Mouse (Mus musculus) forebrain, embryonic 10.5 days (tissue): Measurements from ENCODE around the gene Ccdc50. TPM values are rescaled to one million over a fixed set of nuclear protein-coding genes. Genes with fewer than 3 reads are reported as not detected.

Experiments used
- DNase-seq: peaks from one replicate; pipeline ENCODE4 v3.0.0-alpha.2; 2017; ENCODE audit warnings: low spot score; ENCODE audit errors: extremely low spot score
- H3K27ac ChIP-seq: fragments of 300-500 bp; sonication (generic); 2 replicates; pipeline ENCODE4 v1.5.1; 2016; ENCODE audit warnings: mild to moderate bottlenecking
- H3K27me3 ChIP-seq: fragments of 300-500 bp; sonication (generic); 2 replicates; pipeline ENCODE4 v1.6.1; 2016; ENCODE audit warnings: mild to moderate bottlenecking; ENCODE audit not compliant: poor library complexity, severe bottlenecking
- H3K36me3 ChIP-seq: fragments of 300-500 bp; sonication (generic); replicated peaks from 2 replicates; pipeline ENCODE4 v1.6.1; 2016; ENCODE audit warnings: mild to moderate bottlenecking, moderate library complexity
- H3K4me1 ChIP-seq: fragments of 300-500 bp; sonication (generic); 2 replicates; pipeline ENCODE4 v1.6.1; 2016
- H3K4me3 ChIP-seq: fragments of 300-500 bp; sonication (generic); 2 replicates; pipeline ENCODE4 v1.5.1; 2016; ENCODE audit warnings: mild to moderate bottlenecking, moderate library complexity
- H3K9me3 ChIP-seq: fragments of 300-500 bp; sonication (generic); 2 replicates; pipeline ENCODE4 v1.6.1; 2016; ENCODE audit warnings: mild to moderate bottlenecking, moderate library complexity
- WGBS: fragments of 180-500 bp; shearing (Covaris S2); methylation state at CpG from one replicate; pipeline ENCODE4 v1.1.7; 2016; 5-methylcytosine and 5-hydroxymethylcytosine counted together
- polyA plus RNA-seq: library from polyadenylated mRNA; unstranded; fragments of >200 nt; fragmentation: Nextera tagmentation; extraction: Ambion mirVana; gene quantifications from 2 replicates; pipeline ENCODE4 v1.2.1, GENCODE M21; 2016

The Ccdc50 gene
- polyA plus RNA-seq, 1 experiment from 2014 or later: 55.0 TPM

DNA sequence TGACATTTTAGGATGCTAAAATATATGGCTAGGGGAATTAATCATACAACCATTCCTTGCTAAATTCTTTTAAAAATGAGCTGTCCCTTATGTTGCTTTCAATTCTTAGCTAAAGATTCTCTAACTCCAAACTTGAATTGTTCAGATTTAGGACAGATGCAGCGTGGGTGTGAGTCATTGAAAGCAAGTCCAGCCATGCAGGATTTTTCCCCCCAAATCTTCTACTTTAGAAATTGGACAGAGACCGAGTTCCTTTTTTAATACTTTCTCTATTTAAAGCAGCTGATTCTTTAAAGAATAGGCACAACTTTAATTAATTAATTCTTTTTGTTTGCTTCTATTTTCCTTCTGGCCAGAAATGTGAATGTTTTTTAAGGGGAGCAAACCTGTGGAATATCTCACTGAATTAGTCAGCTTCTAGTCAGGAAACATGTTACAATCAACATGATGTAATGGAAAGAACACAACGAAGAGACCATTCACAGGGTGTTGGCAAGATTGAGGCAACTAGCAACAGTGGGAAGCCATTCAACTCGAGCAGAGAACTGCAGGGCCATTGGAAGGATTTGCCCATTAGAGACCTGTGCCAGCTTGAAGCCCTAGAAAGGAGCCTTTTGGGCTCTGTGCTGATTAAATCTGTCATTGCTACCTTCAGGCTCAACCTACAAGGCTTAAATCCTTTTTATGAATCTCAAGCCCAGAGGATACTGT lies 3.6 kb upstream of the Ccdc50 start:
- Histone ChIP-seq H3K4me1 (peaks cover 13% of the 10 kb centered on the region), H3K27ac (no peak overlapping the region), H3K36me3 (no peaks in the 10 kb centered on the region), H3K27me3 (no peaks in the 10 kb centered on the region), H3K9me3 (no peaks in the 10 kb centered on the region), H3K4me3 (no peak overlapping the region)
- 66% methylated on average over 4 of the region's 4 CpGs for WGBS
- DNase-seq: no peak

DNA sequence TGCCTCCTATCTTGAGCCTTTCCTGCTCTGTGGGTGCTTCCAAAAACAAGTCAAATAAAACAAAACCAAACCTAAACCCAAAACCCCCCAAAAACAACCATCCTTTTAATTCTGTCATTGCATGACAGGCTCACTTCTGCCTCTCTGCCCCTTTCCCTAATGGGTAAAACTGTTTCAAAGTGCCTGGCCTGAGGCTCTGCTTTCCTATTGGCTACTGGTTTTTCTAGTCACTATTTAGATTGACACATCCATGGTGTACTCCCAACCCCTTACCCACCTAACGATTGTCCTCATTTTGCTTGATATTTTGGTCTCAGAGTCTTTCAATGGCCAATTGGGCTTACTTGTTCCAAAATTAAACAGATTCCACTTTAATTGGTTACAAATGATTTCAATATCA lies 3.0 kb upstream of the Ccdc50 start:
- Histone ChIP-seq H3K27me3 (no peaks in the 10 kb centered on the region), H3K4me3 (no peak overlapping the region), H3K4me1 (peaks cover 19% of the 10 kb centered on the region), H3K36me3 (no peaks in the 10 kb centered on the region), H3K9me3 (no peaks in the 10 kb centered on the region), H3K27ac (no peak overlapping the region)
- no peak for DNase-seq
- WGBS: 81% methylated on average over 1 of the region's 1 CpGs

- H3K9me3 ChIP-seq: no peaks in the 10 kb centered on the region
- WGBS: 87% methylated on average over 4 of the region's 4 CpGs
- peaks cover 30% of the 10 kb centered on the region for H3K4me1 ChIP-seq
- H3K4me3 ChIP-seq: no peak overlapping the region
- no peak overlapping the region for H3K27ac ChIP-seq
- H3K27me3 ChIP-seq: no peaks in the 10 kb centered on the region
- no peaks in the 10 kb centered on the region for H3K36me3 ChIP-seq
- DNase-seq: no peak
Measured at GRCm38 (mm10) chr16:27386850-27387407, 1.7 kb upstream of the Ccdc50 start.

GRCm38 (mm10) chr16:27387634-27388611 lies 746 bp upstream of the Ccdc50 start:
- peak overlapping the region; percentile 98 for H3K27ac ChIP-seq
- H3K4me3 ChIP-seq: peak overlapping the region; percentile 89
- DNase-seq: no peak
- 55% methylated on average over 12 of the region's 12 CpGs for WGBS
- H3K9me3 ChIP-seq: no peaks in the 10 kb centered on the region
- no peaks in the 10 kb centered on the region for H3K36me3 ChIP-seq
- H3K27me3 ChIP-seq: no peaks in the 10 kb centered on the region
- H3K4me1 ChIP-seq: peaks cover 30% of the 10 kb centered on the region

DNA sequence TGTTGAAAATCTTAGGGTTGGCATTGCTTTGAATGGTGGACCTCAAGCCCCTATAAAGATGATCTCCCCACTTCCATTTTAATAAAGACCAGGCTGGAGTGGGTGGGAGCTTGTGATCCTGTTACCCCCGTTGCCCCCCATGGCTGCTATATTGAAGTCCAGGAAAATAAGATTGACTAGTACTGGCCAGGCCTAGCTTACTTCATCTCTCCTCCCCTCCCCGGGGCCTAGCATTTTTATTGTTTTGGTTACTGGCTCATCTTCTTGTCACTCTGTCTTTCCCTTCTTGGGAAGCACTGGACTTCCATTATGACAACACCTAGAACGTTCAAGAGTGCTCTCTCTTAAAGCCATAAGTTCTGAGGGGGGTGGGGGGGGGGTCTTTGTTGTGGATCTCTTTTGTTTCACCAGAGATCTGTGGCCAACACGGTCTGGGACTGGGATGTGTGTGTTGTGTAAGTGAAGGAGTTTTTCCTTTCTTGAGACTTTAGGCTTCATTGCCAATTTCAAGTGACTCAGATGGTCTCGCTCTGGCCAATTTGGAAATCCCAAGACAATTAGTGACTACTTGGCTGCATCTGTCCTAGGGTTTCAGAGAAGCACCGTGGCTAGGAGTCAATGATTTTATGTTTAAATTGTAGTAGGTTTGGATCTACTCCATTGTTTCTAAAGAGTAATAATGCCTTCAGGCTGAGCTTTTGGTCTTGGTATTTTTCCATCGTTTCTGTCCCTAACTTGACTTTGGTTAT lies 1.0 kb downstream of the Ccdc50 start:
- Histone ChIP-seq H3K27me3 (no peaks in the 10 kb centered on the region), H3K9me3 (no peaks in the 10 kb centered on the region), H3K36me3 (no peaks in the 10 kb centered on the region), H3K27ac (peak overlapping the region; percentile 98), H3K4me1 (peaks cover 30% of the 10 kb centered on the region), H3K4me3 (peak overlapping the region; percentile 89)
- peak; percentile 20 for DNase-seq
- WGBS: 31% methylated on average over 7 of the region's 7 CpGs

- Histone ChIP-seq H3K9me3 (no peaks in the 10 kb centered on the region), H3K27me3 (no peaks in the 10 kb centered on the region), H3K4me3 (peak overlapping the region; percentile 89), H3K4me1 (peaks cover 30% of the 10 kb centered on the region), H3K36me3 (0 out of 2 replicates have a peak, but pooled peaks cover 2% of the 10 kb centered on the region), H3K27ac (peak overlapping the region; percentile 98)
- DNase-seq: no peak
- 94% methylated on average over 4 of the region's 4 CpGs for WGBS
Measured at GRCm38 (mm10) chr16:27390306-27390705, 1.6 kb downstream of the Ccdc50 start.

DNA sequence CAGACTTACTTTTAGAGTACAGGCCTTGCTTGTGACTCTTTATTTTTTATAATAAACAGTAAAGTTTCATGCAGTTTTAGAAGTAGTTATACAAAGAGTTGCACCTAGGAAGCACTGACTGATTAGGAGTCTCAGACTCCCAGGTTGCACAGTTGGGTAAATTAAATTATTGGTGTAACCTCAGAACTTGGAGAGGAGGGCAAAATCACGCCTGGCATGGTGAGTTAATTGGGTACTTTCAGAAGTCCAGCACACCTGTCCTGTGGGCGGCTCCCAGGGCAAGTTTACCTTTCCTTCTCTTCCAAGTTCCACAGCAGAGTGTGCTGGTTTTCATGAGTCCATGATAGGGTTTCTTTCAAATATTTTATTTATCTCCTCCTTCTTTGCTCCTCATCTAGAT lies 3.2 kb downstream of the Ccdc50 start:
- 86% methylated on average over 2 of the region's 2 CpGs for WGBS
- Histone ChIP-seq H3K4me1 (peaks cover 30% of the 10 kb centered on the region), H3K4me3 (no peak overlapping the region), H3K9me3 (no peaks in the 10 kb centered on the region; the same call in 1 of the 2 replicates), H3K27me3 (no peaks in the 10 kb centered on the region), H3K36me3 (peaks cover 13% of the 10 kb centered on the region), H3K27ac (no peak overlapping the region)
- no peak for DNase-seq

DNA sequence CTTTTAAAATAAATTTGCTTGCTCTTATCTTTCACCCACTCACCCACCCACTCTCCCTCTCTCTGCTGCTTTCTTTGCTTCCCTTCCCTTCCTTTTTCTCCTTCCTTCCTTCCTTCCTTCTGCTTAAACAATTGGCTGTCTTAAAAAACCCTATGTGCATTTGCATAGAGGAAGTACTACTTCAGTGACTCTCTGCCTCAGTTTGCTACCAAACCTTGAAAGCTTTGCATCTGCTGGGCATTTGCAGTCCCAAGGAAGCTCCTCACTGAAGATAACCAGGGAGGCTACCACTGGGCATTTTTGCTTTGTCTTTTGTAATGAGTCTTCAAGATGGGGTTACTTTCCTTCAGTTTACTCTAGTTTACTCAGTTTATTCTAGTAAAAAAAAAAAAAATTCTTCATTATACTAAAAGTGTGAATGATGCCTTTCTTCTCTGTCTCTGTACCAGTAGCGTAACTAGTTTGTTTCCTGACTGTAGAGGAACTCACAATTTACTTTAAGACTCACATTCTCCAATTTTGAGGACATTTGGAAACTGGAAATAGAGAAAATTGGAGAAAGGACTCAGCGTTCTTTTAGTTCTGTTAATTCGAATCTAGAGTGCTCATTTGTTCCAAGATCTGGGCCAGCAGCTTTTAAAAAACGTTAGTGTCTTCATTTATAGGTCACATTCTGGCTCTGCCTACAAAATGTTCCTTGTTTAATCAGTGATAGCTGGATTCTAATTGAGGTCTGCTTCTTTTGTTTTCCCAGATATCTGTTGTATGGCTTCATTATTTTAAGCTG lies 6.8 kb downstream of the Ccdc50 start:
- H3K4me3 ChIP-seq: no peak overlapping the region
- no peaks in the 10 kb centered on the region for H3K27me3 ChIP-seq
- peaks cover 13% of the 10 kb centered on the region for H3K4me1 ChIP-seq
- no peaks in the 10 kb centered on the region; the same call in 1 of the 2 replicates for H3K9me3 ChIP-seq
- H3K36me3 ChIP-seq: peaks cover 17% of the 10 kb centered on the region
- no peak for DNase-seq
- H3K27ac ChIP-seq: no peak overlapping the region
- 93% methylated on average over 4 of the region's 4 CpGs for WGBS

- H3K27ac ChIP-seq: no peak overlapping the region
- H3K27me3 ChIP-seq: no peaks in the 10 kb centered on the region
- H3K4me1 ChIP-seq: no peaks in the 10 kb centered on the region
- no peak for DNase-seq
- H3K4me3 ChIP-seq: no peak overlapping the region
- H3K36me3 ChIP-seq: peaks cover 17% of the 10 kb centered on the region
- no peaks in the 10 kb centered on the region; the same call in 1 of the 2 replicates for H3K9me3 ChIP-seq
- WGBS: 91% methylated on average over 1 of the region's 1 CpGs
Measured at GRCm38 (mm10) chr16:27396951-27397350, 8.3 kb downstream of the Ccdc50 start.

DNA sequence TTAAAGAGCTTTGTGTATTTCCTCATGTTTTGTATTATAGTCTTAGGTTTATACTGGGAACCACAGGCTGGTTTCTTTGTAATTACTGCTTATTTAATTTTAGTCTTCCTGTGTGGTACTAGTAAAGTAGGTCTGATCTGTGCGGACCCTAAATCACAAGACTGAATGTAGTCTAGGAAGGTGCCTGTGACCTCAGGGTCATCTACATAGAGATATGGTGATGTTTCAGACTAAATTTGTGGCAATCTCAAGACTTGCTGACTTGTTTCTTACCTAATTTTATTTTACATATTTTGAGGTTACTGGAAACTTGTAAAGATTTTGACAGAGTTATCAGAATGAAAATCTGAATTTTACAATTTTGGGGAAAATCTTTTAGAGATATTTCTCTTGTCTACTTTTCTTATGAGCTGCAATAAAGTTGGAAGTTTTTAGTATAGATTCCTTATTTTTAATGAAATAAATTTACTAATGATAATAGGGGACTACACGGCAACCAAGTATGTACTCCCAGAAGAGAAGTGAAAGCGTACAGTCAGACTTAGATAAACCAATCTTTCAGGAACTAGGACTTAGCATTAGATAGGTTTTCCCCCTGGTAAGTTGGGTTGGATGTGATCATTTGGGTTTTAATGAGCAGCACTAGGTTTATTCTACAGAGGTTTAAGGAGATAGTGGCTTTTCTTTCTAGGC lies 10.5 kb downstream of the Ccdc50 start:
- DNase-seq: no peak
- H3K27me3 ChIP-seq: no peaks in the 10 kb centered on the region
- 92% methylated on average over 3 of the region's 3 CpGs for WGBS

DNA sequence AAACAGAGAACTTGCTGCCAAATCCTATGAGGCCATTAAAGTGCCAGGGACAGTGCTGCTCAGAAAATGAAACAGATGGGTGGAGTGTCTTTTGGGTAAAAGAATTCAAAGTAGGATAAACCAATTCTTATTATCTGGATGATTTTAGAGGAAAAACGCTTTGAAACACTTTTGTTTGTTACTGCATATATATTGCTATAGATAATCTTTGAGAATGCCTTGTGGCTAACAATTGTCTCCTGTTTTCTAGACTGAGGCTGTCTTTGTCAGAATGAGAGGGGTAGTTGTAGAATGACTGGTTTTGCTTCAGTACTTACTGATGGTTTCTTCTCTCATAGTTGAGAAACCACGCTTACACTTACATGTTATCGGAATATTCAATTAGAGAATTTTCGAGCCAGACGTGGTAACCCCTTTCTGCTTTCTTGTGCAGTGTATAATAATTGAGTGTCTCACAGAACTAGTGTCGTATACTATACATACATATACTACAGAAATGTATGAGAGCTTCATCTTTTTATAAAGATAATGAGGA lies 11.1 kb downstream of the Ccdc50 start:
- H3K27me3 ChIP-seq: no peaks in the 10 kb centered on the region
- no peak for DNase-seq
- no peaks in the 10 kb centered on the region for H3K4me1 ChIP-seq
- no peak overlapping the region for H3K27ac ChIP-seq
- H3K4me3 ChIP-seq: no peak overlapping the region
- peaks cover 17% of the 10 kb centered on the region for H3K36me3 ChIP-seq
- H3K9me3 ChIP-seq: no peaks in the 10 kb centered on the region; the same call in 1 of the 2 replicates
- 93% methylated on average over 6 of the region's 6 CpGs for WGBS

More for the DNA sequence above, 10.5 kb downstream of the Ccdc50 start:
- no peaks in the 10 kb centered on the region for H3K4me1 ChIP-seq
- H3K4me3 ChIP-seq: no peak overlapping the region
- no peaks in the 10 kb centered on the region; the same call in 1 of the 2 replicates for H3K9me3 ChIP-seq
- H3K27ac ChIP-seq: no peak overlapping the region
- peaks cover 17% of the 10 kb centered on the region for H3K36me3 ChIP-seq
